In the genomic region with DNA sequence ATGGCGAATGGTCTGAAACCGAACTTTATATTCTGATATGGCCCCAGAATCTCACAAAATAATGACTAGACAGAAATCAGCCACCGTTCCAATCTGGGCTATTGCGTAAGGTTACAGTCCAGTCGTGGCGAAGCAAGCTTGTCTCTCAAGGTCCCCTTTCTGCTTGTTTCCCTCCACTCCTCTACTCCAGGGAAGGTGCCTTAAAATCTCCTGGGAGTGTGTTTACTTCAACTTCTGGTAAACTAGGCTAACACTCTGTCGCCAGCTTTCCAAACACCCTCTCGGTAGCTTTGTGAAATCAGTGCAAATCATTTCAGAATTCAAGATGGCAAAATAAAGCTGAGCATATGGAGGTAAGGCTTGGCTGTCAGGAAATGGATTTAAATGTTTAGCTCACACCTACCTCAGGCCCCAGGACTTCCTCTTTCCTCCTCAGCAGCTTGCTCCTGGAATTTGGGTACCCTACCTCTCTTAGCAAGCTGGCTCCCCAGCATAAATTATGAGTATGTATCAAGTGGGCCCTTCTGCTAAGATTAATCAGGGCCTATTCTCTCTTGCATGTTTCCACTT, we compare ENCODE assay signal across 17 mouse cellular contexts. TPM values are rescaled to one million over a fixed set of nuclear protein-coding genes. Genes with fewer than 3 reads are reported as not detected.
A peak's percentile ranks its signal among the peaks of the same experiment; 100 is the strongest.
DNase-seq lines count a peak whose midpoint lies in the region; ATAC-seq and TF ChIP-seq lines count a peak whose summit lies in the region.
"Had no signal": no experiment of that assay in that cellular context is flagged by ENCODE, and none has a peak within 500 bp of the region (broad histone marks: within the 10 kb centered on the region; RNA-seq: fewer than 3 reads in every experiment).

No protein-coding gene starts in this region.

- H3ac ChIP-seq in C2C12 (ENCODE audit: control insufficient read depth, insufficient read length, low read depth), result no peak overlapping the region

- DNase-seq in neural tube, embryonic 10.5 days (ENCODE audit: extremely low spot score, low spot score), result peak; percentile 27
- DNase-seq in right cerebral cortex, adult 18-20 months, result no peak
- DNase-seq in lung, postnatal 4 days, result no peak
- no peak for DNase-seq in lung, adult 2 months
- no peak for DNase-seq in right cerebral cortex, adult 2 months (ENCODE audit: low spot score in 2 of 2)
- DNase-seq: cerebellum, adult 18-20 months; heart, adult 18-20 months; heart, postnatal 10 days; kidney, adult 11 months; kidney, postnatal 4 days; lung, postnatal 14 days had no signal

- peak overlapping the region; percentile 84 for H3K9ac ChIP-seq in forebrain, embryonic 12.5 days
- no peak overlapping the region for H3K9ac ChIP-seq in hindbrain, embryonic 15.5 days
- H3K9ac ChIP-seq: embryonic facial prominence, embryonic 13.5 days had no signal

- H3K27ac ChIP-seq in forebrain, embryonic 12.5 days, result peak overlapping the region; percentile 96
- H3K27ac ChIP-seq in hindbrain, embryonic 15.5 days (replicated peaks), result peak overlapping the region; percentile 87
- H3K27ac ChIP-seq: embryonic facial prominence, embryonic 13.5 days had no signal

- H3K4me3 ChIP-seq in C2C12 (ENCODE audit: insufficient read depth, poor library complexity, severe bottlenecking), result no peak overlapping the region
- peak overlapping the region; percentile 90 for H3K4me3 ChIP-seq in forebrain, embryonic 12.5 days (replicated peaks)
- H3K4me3 ChIP-seq in hindbrain, embryonic 15.5 days, result no peak overlapping the region
- H3K4me3 ChIP-seq in lung, adult 2 months (replicated peaks; ENCODE audit: extremely low read depth, low read depth, low read length), result no peak overlapping the region
- H3K4me3 ChIP-seq: embryonic facial prominence, embryonic 13.5 days had no signal

- no peak for ATAC-seq in forebrain, embryonic 12.5 days (ENCODE audit: low FRiP score)
- ATAC-seq in hindbrain, embryonic 15.5 days (ENCODE audit: low FRiP score, low read depth), result no peak
- ATAC-seq: activated CD4-positive, CD25-positive, alpha-beta regulatory T cell, adult 4 months had no signal

- H3K9me3 ChIP-seq in forebrain, embryonic 12.5 days, result no peaks in the 10 kb centered on the region
- no peaks in the 10 kb centered on the region for H3K9me3 ChIP-seq in hindbrain, embryonic 15.5 days
- H3K9me3 ChIP-seq: embryonic facial prominence, embryonic 13.5 days had no signal

- H3K4me2 ChIP-seq in forebrain, embryonic 12.5 days, result peak overlapping the region; percentile 67
- peak overlapping the region; percentile 42 for H3K4me2 ChIP-seq in hindbrain, embryonic 15.5 days
- H3K4me2 ChIP-seq: embryonic facial prominence, embryonic 13.5 days; liver, embryonic 11.5 days had no signal

- peaks cover 45% of the 10 kb centered on the region for H3K27me3 ChIP-seq in C2C12 (ENCODE audit: control insufficient read depth, insufficient read depth, insufficient read length)
- peaks cover 8% of the 10 kb centered on the region; the same call in 1 of the 2 replicates for H3K27me3 ChIP-seq in forebrain, embryonic 12.5 days
- peaks cover 37% of the 10 kb centered on the region for H3K27me3 ChIP-seq in hindbrain, embryonic 15.5 days

- H3K79me3 ChIP-seq in C2C12 (ENCODE audit: low read depth), result no peaks in the 10 kb centered on the region

- H3K79me2 ChIP-seq in C2C12 (ENCODE audit: control insufficient read depth, insufficient read depth), result no peaks in the 10 kb centered on the region

- H3K4me1 ChIP-seq in forebrain, embryonic 12.5 days, result peaks cover 82% of the 10 kb centered on the region
- peaks cover 9% of the 10 kb centered on the region for H3K4me1 ChIP-seq in hindbrain, embryonic 15.5 days (replicated peaks)
- no peaks in the 10 kb centered on the region for H3K4me1 ChIP-seq in lung, adult 2 months (ENCODE audit: control insufficient read depth, insufficient read depth, low read length)

- no peak for TF ChIP-seq CTCF in C2C12 (IDR thresholded peaks at IDR 0.05; ENCODE audit: control insufficient read depth, insufficient read depth, insufficient read length)
- TF ChIP-seq CTCF in lung, adult 2 months (IDR thresholded peaks at IDR 0.05; ENCODE audit: insufficient read depth, low read length), result no peak

- 33% methylated on average over 8 of the region's 8 CpGs for WGBS in forebrain, embryonic 12.5 days
- WGBS in hindbrain, embryonic 15.5 days, result 51% methylated on average over 8 of the region's 8 CpGs
- WGBS in lung, adult 2 months, result 46% methylated on average over 8 of the region's 8 CpGs

- no peak for TF ChIP-seq POLR2A in lung, adult 2 months (IDR thresholded peaks at IDR 0.05; ENCODE audit: borderline replicate concordance, extremely low read depth, low read depth, low read length)

- no peaks in the 10 kb centered on the region for H3K36me3 ChIP-seq in C2C12 (ENCODE audit: control insufficient read depth, insufficient read depth)
- no peaks in the 10 kb centered on the region; the same call in 1 of the 2 replicates for H3K36me3 ChIP-seq in forebrain, embryonic 12.5 days (replicated peaks)
- no peaks in the 10 kb centered on the region for H3K36me3 ChIP-seq in hindbrain, embryonic 15.5 days
- H3K36me3 ChIP-seq: embryonic facial prominence, embryonic 13.5 days had no signal

TF ChIP-seq in C2C12, 6 proteins besides CTCF, POLR2A, EP300 and RAD21:
- no peak for TF ChIP-seq USF1 (IDR thresholded peaks at IDR 0.05; ENCODE audit: low read depth)
- TF ChIP-seq MYOD1 (IDR thresholded peaks at IDR 0.05; ENCODE audit: control insufficient read depth, insufficient read length, low read depth), result no peak
- TF ChIP-seq FOSL1 (IDR thresholded peaks at IDR 0.05; ENCODE audit: insufficient read depth, low read length, poor library complexity, severe bottlenecking), result no peak
- peak; percentile 9 for TF ChIP-seq CEBPB (IDR thresholded peaks at IDR 0.05; ENCODE audit: low read depth)
TF ChIP-seq in C2C12: peak in this region for 1.

RNA-seq across cellular contexts. Expression of gene Sox2, which starts 8.8 kb away (rescaled TPM):
- polyA plus RNA-seq in C2C12 (2012; fragmentation: generic; extraction: Trizol), result 0.01 TPM
- polyA plus RNA-seq in forebrain, embryonic 12.5 days (2016; fragmentation: Nextera tagmentation; extraction: Ambion mirVana), result 75.5 and 77.0 TPM in 2 replicates
- polyA plus RNA-seq in hindbrain, embryonic 15.5 days (2015; fragmentation: Nextera tagmentation; extraction: Ambion mirVana), result 18.3 and 19.2 TPM in 2 replicates
- polyA plus RNA-seq in lung, adult 2 months (2012; rRNA removed), result 14.2 and 16.0 TPM in 2 replicates
- polyA plus RNA-seq: activated CD4-positive, CD25-positive, alpha-beta regulatory T cell, adult 4 months had no signal

Comparison
In these comparisons a context has a peak if more than half of its experiments do, and no peak if none do; other contexts are left out.
1. RNA of gene Sox2, which starts 8.8 kb away (polyA plus RNA-seq): 75.5 to 77.0 TPM in forebrain, embryonic 12.5 days, 18.3 to 19.2 TPM in hindbrain, embryonic 15.5 days and 14.2 to 16.0 TPM in lung, adult 2 months; 0.01 TPM in C2C12 (single experiment); every median in the first group is over 10 times any median in the second.